Mouse (Mus musculus): ENCODE results near the gene P2ry2.

P2ry2 gene

DNA sequence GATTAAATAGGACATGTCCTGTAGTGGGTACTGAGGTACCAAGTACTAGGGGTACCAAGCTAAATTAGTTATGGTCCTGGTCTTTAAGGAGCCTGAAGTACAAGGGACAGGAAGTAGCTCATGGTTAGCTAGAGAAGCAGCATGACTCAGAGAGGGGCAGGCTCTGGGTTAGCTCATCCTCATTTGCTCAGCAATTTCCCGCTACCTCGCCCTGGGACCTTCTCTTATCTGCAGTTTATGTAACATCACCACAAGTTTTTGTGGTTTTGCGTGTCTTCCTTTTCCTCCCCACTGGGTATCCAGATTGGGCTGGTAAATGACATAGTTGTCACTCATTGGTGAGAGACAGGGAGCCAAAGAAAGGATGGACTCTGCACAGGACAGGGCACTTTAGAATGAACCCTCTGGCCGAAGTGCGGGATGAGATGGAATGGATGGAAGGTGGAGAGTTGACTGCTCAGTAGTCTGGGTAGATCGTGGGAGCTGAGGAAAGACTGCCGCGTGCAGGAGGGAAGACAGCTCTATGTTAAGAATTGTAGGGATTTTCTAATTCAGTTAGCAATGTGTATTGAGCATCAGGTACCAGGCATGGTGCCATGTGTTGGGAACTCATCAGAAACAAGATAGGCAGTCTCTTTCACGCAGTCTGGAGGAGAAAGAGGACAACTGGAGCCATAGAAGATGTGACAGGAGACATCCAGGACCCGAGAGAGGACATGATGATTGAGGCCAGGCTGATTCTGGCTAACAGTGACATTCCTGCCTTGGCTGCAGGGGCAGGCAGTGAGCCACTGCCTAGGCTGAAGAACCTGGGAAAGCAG is 15.2 kb upstream of the P2ry2 start:
- DNase-seq (ENCODE audit: low spot score in 2 of 2) = no peak

DNA sequence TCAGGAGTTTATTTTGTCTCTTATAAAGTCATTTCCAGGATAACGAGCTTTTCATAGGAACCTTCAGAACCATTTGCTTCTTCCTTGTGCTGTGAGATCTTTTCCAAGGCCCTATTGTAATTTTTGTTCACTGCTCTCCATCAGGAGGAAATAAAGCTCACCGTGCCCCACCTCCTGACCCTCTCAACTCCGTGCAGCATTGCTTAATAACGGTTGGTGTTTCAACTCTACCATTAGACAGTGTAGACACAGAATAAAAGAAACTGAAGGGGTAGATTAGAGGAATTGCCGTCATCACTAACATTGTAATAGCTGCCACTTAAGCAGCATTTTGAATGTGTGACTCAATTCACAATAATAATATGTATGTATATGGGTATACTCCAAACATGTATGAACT is 14.2 kb upstream of the P2ry2 start:
- DNase-seq (ENCODE audit: low spot score in 2 of 2) = no peak

DNA sequence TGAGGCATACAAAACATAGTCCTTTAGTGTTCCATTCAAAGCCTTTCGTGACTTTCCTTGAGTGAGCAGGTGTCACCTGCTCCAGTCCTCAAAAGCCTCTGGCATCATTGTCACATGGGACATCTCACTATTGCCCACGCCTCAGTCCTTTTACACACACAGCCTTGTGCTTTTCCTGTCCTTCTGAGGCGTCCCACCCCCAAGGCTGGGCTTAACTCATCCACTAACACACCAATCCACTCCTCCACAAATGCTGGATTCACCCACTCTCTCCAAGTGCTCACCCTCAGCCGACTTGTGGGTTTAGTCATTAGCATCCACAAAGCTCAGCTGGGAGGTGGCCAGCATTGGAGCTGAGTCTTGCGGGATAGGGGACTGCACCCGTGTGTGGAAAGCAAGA is 4.8 kb upstream of the P2ry2 start:
- DNase-seq (ENCODE audit: low spot score in 2 of 2) = peak; percentile 30 to 54

DNA sequence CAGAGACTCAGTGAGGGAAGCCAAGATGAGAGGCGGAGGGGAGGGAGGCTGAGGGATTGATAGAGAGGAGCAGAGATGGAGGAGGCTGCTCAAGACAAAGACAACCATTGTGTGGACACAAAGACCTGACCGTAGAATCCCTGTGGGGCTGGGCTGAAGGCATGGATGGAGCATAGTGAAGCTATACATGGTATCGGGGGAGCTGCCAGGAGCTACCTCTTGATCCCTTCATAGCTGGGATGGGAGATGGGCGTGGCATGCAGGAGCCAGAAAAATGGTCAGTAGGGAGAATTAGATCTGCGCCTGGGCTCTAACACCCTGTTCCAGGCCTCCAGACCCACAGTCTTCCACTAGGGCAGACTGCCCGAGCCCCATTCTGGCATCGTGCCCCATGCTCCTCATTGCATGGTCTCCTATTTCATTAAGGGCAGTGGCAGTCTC is 4.4 kb upstream of the P2ry2 start:
- peak in 1 of 2 experiments; percentile 14 for DNase-seq (ENCODE audit: low spot score in 2 of 2)

DNA sequence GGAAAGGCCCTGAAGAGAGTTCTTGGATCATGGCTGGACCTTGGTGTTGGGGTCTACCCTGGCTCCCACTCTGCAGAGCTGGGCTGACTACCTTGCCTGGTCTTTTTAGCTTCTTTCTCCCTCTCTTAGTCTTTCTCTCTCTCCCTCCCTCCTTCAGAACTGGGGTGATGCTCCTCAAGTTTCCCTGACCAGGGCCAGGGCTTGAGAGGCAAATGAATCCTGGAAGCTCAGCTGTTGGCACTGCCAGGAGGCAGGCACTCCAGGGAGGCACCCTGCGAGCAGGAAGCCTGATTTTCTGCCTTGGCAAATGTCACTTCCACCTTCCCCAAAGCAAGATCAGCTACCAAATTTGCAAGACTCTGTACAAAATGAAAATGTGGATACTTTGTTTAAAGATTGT is 2.3 kb upstream of the P2ry2 start:
- no peak for DNase-seq (ENCODE audit: low spot score in 2 of 2)

DNA sequence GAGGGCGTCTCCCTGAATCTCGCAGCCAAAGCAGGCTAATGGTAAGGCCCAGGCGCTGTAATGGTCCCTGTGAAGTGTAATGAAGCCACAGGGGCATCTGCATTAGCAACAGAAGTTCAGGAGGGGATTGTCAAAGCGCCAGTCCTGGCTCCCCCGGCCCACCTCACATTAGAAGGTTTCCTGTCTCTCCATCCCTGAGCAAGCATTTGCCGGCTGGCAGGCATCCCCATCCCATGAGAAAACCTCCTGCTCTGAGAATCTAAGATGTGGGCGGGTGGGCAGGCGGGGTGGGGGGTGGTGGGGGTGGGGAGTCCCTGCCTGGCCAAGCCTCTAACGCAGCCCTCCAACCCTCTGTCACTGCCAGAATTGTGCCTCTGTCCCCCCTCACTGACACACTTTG is 1.4 kb upstream of the P2ry2 start:
- DNase-seq (ENCODE audit: low spot score in 2 of 2) = no peak

DNA sequence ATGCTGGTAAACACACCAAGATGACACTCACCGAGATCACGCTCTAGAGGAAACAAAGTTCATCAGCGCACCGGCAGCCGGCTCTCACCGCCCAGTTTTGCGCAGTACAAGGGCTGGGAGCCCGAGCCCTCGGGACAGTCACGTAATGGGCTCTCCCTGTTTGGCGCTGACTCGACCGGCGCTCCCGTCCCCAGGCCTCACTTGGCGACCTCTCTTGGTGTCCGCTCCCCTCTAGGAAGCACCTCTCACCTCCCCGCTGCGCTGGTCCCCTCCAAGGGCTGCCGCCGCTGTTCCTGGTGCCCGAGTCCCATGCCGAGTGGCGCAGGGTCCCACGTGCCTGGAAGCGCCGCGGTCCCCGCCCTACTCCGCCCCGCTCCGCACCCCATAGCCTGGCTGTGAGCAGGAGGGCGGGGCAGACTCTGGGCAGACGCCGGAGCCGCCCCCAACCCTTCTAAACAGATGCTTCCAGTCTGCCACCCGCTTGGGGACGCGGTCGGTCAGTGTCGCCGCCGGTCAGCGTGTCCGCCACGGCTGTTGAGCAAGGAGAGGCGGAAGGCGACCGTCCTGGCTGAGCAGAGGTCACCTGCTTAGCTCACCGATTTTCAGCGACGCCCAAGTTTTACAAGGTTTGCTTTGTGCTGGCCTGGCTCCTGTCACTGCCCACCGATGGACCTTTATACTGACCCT is 842 bp downstream of the P2ry2 start:
- peak in 1 of 2 experiments; percentile 11 for DNase-seq (ENCODE audit: low spot score in 2 of 2)

DNA sequence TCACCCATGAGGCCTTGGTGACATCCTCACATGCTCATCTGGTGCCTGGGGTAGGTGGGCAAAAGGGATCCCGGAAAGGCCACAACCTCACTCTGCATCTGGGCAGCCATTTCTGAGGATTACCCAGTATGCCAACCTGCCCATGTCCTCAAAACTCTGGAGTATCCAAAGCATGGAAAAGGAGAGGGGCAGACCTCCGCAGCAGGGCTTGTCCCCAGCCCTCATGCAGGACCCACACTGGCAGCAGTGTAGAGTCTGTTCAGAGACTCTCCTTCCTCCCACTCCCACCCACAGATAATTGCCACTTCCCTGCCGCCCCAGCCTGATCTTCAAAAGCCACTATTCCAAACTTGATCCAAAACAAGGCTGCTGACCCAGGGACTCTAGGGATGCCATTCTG is 1.9 kb downstream of the P2ry2 start:
- no peak for DNase-seq (ENCODE audit: low spot score in 2 of 2)

DNA sequence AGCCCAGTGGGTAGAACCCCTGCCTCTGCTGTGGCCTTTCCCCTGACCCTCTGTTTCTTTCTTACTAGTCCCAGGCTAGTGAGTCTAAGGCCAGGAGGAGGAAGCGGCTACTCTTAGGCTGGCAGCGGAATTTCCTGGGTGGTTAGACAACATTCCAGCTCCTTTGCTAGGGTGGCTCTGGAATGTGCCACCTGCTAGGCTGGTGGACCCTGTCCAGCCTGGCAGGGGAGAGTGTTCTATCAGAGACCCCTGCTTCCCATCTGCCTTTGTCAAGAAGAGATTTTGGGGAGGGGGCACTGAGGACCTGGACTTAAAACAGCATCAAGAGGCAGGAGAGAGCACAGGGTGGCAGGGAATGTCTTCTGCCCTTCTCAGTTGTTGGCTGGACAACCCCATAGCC is 6.5 kb downstream of the P2ry2 start:
- no peak for DNase-seq (ENCODE audit: low spot score in 2 of 2)

DNA sequence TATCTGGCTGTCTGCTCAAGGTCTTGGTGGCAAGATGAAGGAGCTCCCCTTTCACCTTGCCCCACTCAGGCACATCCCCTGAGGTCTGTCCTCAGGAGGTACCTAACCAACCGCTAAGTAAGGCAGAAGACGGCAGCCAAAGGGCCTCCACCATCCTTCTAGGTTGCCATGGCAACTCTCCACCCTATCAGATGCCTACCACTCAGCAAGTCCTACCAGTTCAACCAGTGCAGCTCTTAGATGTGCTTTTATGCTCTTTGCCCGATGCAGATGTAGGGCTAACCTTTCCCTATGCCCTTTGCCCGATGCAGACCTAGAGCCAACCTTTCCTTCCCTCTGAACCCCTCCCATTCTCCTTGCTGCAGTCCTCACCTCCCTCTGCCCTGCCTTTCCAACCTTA is 7.5 kb downstream of the P2ry2 start:
- no peak for DNase-seq (ENCODE audit: low spot score in 2 of 2)

DNA sequence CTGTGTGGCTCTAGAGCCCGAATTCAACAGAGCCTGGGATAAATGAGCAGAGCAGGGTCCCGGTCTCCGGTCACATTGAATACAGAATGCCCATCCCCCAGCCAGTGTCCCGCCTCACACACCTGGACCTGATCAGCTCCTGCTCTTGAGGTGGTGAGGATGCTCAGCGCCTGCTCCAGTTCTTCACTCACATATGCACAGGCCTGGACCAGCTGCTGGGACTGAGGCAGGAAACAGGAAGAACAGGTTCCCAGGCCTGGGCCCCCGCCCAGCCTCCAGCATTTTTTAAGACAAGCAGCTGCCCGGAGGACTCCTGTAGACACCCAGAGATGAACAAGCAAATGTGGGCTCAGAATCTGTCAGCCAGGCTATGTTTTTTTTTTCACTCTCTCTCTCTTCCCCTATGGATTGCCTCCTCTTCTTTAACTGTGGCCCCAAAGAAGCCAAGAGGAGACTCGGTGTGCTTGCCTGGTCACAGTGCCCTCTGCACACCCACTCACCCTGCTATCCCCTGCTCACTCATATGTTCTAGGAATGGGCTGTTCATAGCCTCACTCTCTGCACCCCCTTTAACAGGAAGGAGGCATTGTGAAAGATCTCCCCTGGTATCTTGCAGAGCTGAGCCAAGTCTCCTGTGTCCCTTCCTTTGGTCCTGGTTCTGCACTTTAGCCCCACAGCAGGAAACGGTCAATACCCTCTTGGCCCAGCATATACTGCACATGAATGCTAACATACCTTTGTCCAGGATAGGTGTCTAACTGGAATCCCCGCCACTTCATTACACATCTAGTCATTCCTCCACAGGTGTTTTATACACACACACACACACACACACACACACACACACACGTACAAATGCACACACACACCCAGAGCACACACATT is 9.0 kb downstream of the P2ry2 start:
- no peak for DNase-seq (ENCODE audit: low spot score in 2 of 2)

DNA sequence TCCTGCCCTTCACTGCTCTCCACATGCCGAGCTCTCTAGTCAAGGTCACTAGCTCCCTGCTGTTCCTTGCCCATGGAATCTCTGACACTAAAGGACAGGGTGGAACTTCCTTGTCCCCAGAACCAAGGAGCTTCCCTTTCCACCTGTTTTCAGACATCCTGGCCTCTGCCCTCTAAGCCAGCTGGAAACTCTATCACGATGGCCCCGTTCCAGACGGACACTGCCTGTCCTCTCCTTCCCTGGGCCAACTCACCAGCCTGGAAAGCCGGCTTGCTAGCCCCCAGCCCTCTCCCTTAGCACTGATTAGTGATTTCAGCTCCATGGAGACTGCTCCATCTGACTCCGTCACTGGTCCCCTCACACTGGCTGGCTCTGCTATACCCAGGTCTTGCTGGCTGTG is 10.4 kb downstream of the P2ry2 start:
- no peak for DNase-seq (ENCODE audit: low spot score in 2 of 2)

DNA sequence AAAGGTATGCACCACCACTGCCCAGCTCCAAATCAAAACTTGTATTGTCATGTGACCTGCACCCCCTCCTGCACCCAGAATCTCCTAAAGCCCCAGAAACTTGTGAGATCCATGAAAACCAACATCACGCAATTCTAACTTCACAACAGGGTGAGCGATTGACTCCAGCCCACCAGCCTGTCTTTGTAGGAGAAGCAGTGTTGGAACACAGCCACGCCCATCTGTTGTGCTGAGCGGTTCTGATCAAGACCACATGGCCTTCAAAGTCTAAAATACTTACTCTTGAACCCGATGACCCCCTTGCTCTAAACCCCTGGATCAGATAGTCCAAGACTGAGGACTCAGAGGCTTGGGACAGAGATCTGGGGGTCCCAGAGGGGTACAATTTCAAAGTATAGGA is 13.0 kb downstream of the P2ry2 start:
- DNase-seq (ENCODE audit: low spot score in 2 of 2) = no peak

DNA sequence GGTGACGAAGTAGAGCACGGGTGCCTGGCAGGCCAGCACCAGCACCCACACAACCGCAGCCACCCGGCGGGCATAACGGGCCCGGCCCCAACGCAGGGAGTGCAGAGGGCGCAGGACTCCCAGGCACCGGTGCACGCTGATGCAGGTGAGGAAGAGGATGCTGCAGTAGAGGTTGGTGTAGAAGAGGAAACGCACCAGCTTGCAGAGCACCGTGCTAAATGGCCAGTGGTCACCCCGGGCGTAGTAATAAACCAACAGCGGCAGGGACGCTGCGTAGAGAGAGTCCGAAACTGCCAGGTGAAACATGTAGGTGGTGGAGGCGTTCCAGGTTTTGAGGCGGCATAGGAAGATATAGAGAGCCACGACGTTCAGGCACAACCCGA is 14.1 kb downstream of the P2ry2 start:
- DNase-seq (ENCODE audit: low spot score in 2 of 2) = no peak

DNA sequence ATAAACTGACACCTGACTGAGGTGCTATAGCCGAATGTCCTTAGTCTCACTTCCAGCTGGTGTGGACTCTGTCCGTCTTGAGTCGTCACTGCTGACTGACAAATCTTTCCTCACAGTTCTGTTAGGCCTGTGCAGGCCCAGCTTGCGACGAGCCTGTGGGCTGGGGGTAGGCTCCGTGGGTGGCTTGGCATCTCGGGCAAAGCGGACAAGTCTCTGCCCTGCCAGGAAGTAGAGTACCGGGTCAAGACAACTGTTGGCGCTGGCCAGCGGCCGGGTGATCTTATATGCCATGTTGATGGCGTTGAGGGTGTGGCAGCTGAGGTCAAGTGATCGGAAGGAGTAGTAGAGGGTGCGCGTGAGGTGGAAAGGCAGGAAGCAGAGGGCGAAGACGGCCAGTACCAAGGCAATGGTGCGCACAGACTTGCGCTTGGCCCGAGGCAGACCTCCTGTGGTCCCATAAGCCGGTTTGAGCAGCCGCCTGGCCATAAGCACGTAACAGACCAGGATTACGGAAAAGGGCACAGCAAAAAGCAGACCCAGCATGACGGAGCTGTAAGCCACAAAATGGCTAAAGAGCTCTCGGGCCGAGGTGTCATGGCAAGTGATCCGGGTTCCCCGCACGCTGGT is 14.6 kb downstream of the P2ry2 start:
- no peak for DNase-seq (ENCODE audit: low spot score in 2 of 2)

DNA sequence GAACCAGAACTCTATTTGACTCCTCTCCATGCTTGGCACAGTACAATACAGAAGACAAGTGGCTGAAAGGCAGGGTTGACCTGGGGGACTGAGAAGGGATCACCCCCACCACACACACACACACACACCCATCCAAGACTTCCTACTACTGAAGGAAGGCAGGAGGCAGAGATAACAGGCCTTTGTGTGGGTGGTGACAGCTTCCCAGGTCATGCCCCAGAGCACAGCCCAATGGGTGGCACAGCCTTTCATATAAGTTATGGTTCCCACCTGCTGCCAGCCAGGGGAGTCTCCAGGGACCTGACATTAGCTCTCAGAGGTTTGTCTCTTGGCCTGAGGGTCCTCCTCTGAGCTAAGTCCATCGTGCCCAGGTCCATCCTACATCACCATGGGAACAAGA is 15.5 kb downstream of the P2ry2 start:
- no peak for DNase-seq (ENCODE audit: low spot score in 2 of 2)

DNA sequence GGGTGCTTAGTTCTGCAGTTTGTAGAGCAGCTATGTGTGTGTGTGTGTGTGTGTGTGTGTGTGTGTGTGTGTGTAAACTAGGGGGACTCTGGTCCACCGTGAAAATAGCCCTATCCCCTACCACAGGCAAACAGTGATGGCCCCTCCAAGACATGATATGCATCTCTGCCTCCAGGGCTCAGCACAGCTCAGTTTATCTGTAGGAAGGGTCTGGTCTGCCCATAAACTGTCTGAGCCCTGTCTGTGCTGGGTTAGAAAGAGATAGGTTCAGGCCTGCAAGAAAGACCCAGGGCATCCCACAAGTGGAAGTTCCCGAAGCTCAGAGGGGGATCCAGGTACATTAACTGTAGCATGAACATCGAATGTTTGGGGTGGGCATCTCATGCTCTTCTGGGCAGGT is 16.7 kb downstream of the P2ry2 start:
- no peak for DNase-seq (ENCODE audit: low spot score in 2 of 2)

DNA sequence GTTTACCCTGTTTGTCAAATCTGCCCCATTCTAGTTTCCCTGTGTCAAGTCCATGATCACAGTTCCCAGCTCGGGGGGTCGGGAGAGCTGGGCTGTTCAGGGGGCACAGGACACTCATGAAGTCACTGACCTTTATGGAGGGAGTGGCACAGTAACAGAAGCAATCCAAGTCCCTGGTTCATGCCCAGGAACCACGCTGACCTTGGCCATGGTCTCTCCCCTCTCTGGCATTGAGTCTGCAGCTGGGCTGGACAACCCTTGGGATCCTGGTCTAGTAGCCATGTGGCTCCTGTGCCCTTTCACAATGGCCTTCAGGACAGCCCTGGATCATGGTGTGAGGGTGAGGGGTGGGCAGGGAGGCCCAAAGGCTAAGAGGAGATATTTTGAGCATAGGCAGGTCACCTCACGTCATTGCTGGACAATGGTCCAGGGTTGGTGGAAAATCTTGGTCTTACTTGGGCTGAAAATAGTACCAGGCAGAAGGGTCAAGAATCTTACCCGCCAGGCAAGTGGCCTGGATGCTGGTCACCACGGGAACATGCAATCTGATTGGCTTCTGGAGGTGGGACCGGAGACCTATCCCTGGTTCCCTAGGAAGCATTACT is 17.3 kb downstream of the P2ry2 start:
- no peak for DNase-seq (ENCODE audit: low spot score in 2 of 2)

DNA sequence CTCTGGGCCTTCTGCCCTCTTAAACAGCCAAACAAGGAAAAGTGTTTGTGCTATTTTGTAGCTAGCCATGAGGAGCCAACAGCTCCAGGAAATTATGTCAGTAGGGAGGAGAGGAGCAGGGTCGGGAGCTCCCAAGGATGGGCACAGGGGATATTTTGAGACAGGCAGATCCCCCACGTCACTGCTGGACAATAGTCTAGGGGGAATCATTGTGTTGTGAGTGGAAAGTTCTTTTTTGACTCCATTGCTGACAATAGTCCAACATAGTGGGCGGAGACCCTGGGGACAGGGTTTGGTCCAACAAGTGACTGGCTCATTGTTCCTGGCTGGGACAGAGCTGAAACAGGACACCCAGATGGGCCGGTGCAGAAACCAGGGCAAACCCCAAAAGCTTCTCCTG is 19.5 kb downstream of the P2ry2 start:
- no peak for DNase-seq (ENCODE audit: low spot score in 2 of 2)

DNA sequence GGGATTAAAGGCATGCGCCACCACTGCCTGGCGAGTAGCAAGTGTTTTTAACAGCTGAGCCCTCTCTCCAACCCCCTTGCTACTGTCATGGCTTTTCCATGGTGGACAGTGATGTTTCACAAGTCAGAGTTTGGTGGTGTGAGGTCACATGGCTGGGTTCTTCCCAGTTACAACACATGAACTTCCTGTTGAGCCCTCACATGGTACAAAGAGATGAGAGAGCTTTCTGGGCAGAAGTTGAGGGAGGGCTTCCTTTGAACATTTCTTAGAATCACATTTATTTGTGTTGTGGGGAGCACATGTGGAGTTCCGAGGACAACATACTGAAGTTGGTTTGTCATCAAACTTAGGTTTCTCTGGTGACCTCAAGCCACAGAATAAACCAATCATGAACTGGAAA is 20.7 kb downstream of the P2ry2 start:
- no peak for DNase-seq (ENCODE audit: low spot score in 2 of 2)

DNA sequence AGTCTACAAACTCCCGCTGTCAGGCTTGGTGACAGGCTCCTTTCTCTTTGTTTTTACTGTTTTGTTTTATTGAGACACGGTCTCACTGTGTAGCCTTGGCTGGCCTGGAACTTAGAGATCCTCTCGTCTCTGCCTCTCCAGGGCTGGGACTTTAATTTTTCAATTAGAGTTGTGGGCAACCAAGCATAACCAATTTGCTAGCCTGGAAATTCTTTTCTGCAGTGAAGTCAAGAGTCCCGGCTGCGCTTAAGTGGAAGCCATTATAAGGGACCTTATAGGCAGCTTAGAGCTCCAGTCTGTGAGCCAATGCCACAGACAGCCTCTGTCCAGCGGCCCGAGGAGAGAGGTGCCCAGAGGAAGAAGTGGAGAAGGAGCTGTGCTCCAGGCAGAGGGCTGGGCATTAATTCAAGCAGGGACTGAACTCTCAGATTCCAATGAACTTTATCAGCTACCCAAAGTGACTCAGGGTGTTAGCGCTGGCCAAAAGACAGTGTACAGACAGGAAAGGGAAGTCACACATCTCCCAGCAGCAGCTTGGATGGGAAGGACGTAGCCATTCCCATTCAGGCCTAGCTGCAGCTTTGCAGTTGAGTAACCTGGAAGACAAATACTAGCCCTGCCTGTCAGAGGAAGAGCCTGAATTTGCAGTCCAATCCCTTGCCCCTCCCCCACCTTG is 21.9 kb downstream of the P2ry2 start:
- no peak for DNase-seq (ENCODE audit: low spot score in 2 of 2)
